Mouse (Mus musculus) granulocyte monocyte progenitor cell, adult 5-6 weeks (primary cell): ENCODE measurements around the gene Kcne4. TPM values are rescaled to one million over a fixed set of nuclear protein-coding genes. Genes with fewer than 3 reads are reported as not detected.

Source experiments
- ATAC-seq: replicated peaks from 2 replicates; pipeline ENCODE4 v1.8.0; 2016; ENCODE audit warnings: mild to moderate bottlenecking, moderate TSS enrichment, inconsistent platforms; ENCODE audit not compliant: poor library complexity, severe bottlenecking
- total RNA-seq, 2 experiments: library from RNA; stranded (forward) in 1 of 2; stranded (reverse) in 1 of 2; fragments of 200-712, 200-1000 nt in 1 of 2; fragments of >200 nt in 1 of 2; fragmentation: Nextera tagmentation in 1 of 2; gene quantifications; 2 replicates each; pipeline ENCODE4 v1.2.3; 2014 to 2017

Kcne4 gene
- total RNA-seq, 2 experiments from 2014 or later = not detected

GRCm38 (mm10) chr1:78854306-78854705 lies 37.7 kb downstream of the Kcne4 start:
- no peak for ATAC-seq

GRCm38 (mm10) chr1:78859573-78859972 lies 43.0 kb downstream of the Kcne4 start:
- ATAC-seq = no peak

DNA sequence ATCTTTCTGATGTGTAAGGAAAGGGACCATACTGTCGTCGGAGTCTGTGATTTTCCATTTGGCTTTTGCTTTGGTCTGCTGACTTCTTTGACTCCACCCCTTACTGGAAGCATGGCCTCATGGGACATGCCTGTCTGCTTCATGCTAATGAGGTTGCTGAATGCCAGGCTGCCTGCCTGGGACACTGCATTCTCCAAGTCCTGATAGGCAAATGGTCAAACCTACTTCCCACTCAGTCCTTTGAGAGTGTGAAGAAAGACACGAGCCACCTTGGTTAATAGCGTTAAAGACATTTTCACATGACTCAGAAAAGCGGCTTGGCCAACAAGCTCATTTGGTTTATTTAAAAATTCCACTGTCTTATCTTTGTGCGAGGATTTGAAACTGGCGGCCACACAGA lies 43.5 kb downstream of the Kcne4 start:
- no peak for ATAC-seq

DNA sequence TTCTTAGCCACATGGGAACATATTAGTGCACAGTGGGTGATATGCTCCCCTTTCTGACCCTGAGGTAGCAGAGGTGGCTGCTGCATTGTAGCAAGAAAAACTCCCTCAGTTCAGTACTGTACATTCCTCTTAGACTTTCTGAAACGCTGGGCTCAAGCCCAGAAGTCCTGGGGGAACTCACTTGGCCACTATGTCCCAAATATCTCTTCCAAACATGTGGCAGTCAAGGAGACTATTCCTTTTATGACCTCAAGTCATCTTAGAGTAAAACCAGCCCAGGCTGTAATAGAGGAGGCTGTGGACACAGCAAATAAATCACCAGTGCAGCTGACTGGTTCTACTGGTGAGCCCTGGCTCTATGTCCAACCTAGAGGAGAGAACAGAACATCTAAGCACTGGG lies 45.7 kb downstream of the Kcne4 start:
- ATAC-seq = no peak

DNA sequence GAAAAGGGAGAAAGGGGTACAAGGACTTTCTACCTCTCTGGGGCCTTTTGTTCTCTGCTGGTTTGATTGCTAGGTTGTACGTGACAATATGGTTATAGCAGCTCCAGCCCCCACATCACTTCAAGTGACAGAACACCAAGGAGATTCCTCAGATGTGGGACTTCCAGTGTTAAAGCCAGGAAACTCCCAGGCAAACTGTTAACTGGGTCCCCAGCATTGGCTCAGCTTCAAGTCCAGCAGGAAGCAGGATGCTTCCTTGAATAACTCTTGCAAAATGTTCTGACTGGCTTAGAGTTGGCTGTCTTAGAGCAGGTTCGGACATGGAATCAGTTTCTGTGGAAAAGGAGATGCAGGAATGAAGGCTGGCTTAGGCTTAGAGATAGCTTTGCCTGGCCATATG lies 47.3 kb downstream of the Kcne4 start:
- ATAC-seq = no peak

DNA sequence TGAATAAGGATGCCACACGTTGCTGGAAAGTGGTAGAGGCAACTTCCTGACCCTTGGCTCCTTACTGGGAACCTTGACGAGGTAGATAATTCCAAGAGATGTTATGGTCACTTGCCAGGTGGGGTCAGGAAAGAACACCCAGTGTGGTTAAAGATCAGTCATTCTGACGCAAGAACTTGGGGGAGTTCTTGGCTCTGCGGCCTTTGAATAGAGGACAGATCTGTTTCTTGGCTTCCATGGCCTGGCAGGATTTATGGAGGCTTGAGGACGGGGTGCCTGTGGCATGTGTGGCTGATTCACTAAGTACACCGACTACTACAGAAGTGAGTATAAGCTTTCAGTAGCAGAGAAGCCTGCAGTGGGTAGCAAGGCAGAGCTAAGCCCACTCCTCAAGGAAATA lies 47.8 kb downstream of the Kcne4 start:
- no peak for ATAC-seq

DNA sequence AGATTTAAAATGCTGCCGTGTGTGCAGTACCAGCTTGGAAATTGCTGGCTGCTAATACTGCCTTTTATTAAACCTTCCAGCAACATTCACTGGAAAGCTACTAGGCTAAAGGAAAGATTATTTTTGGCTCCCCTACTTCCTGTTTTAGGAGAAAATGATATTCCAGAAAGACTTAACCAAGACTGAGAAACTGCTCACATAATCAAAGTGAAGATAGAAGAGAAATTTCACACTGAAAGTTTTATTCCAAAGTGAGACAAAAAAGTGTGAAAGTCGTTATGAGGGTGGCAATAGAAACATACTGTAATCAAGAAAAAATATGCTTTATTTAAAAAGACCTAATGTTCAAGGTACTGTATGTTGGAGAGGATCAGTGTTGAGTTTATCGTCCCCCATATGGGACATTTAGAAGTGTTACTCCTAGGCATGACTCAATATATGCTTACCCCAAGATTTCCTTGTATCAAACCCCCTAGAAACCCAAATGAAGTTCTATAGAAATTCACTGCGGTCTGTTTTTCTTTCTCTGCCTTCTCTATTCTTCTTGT lies 48.3 kb downstream of the Kcne4 start:
- no peak for ATAC-seq

GRCm38 (mm10) chr1:78865991-78866390 lies 49.4 kb downstream of the Kcne4 start:
- no peak for ATAC-seq

GRCm38 (mm10) chr1:78866455-78866854 lies 49.9 kb downstream of the Kcne4 start:
- ATAC-seq = no peak

Other genes with a start within 250 kb of the Kcne4 start
- 11.2 and 11.8 TPM in 2 replicates for gene Acsl3, start 158.9 kb upstream of the Kcne4 start, total RNA-seq (2014; fragmentation: Nextera tagmentation)
- 24.3 and 37.7 TPM in 2 replicates for gene Acsl3, start 158.9 kb upstream of the Kcne4 start, total RNA-seq (2017)
- 9.0 and 9.2 TPM in 2 replicates for gene Utp14b, start 158.7 kb upstream of the Kcne4 start, total RNA-seq (2014; fragmentation: Nextera tagmentation)
- gene Utp14b, start 158.7 kb upstream of the Kcne4 start, total RNA-seq (2017) = 10.3 and 11.4 TPM in 2 replicates